Mouse (Mus musculus) embryo, embryonic 10 days (tissue): ENCODE measurements around the gene Zfp637.
"Not testable (repeated sequence)": the region's sequence is repeated elsewhere in the genome, so short reads cannot be mapped to it uniquely, and the experiment has no call there.

Experiments
- DNase-seq: peaks from one replicate; pipeline ENCODE4 v3.0.0-alpha.2; 2015; ENCODE audit warnings: low spot score

Gene Zfp637

GRCm38 (mm10) chr6:117863751-117864150 is 22.8 kb downstream of the Zfp637 start:
- DNase-seq: no peak

- no peak for DNase-seq
Measured at GRCm38 (mm10) chr6:117868187-117868586, 27.2 kb downstream of the Zfp637 start.

DNA sequence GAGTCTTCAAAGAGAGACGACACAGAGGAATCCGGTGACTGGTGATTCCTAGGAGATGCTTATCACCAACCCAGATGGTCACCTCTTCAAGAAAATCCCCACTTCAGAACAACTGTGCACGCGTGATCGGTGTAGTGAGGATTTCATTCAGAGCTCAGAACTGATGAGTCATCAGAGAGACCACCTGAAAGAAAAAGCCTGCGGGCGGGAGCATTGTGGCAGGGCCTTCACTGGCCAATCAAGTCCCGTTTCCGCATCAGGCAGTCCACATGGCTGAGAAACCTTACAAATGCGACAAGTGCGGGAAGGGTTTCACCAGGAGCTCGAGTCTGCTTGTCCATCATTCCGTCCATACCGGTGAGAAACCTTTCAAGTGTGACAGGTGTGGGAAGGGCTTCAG is 30.1 kb downstream of the Zfp637 start:
- DNase-seq: no peak

DNA sequence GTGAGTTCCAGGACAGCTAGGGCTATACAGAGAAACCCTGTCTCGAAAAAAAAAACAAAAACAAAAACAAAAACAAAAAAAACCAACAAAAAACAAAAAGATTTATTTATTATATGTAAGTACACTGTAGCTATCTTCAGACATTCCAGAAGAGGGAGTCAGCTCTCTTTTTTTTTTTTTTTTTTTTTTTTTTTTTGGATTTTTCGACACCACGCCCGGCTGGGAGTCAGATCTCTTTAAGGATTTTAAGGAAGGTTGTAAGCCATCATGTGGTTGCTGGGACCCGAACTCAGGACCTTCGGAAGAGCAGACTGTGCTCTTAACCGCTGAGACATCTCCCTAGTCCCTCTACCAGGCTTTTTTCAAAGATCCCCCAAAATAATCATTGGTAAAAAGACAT is 32.5 kb downstream of the Zfp637 start:
- DNase-seq: not testable (repeated sequence)

DNA sequence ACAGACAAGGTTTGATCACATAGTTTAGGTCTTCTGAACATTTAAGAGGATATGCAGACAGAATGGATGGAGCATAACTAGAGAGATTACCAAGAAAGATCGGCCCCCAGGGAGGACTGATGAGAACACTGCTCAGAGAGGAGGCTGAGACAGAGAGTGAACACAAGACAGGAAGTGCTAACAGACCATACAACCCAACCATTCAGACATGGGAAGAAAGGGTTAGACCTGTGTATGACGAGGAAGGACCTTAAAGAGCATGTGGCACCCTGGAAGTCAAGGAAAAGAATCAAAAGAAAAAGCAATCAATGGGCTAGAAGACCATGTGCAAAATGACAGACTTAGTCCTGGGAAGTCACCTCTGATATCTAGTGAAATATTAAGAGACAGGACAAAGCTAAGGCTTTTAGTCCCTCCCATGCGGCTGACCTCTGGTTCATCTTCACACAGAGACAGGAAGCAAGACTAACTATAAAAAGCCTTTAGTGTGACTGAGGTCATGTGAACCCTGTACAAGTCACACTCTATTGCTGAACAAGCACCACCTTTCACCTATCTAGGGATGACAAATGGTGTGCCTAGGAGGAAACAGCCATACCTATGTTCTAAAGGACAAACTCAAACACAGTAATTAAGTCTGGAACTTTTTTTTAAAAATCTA is 33.8 kb downstream of the Zfp637 start:
- DNase-seq: no peak

DNA sequence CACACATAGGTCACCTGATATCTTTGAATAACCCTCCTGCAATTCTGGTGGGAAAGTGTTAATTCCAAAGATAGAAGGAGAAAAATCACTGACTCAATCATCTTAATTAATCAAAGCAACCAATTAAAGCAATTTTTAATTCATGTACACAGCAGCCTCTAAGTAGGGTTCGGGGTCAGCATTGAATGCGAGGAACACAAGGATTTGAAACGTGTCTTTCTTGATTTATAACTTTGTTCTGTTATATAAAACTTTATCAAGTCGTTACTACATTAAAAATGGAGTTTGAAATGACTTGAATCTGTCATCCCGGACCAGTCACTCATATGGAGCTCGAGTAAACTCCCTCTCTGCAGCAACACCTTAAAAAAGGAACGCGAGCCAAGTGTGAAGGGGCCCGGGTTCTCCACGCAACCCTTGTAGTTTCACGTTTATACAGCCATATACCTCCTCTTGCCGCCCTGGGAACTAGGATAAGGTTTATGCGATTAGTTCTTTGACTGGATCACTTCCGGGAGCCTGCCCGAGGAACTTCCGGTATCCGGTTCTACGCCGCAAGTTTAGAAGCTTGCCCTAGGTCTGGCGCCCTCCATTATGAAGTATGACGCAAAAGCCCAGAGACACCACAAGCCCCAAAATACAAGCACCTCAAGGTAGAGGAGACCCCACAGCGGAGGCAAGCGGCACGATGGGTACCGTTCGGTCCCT is 37.9 kb downstream of the Zfp637 start:
- peak; percentile 90 for DNase-seq

DNA sequence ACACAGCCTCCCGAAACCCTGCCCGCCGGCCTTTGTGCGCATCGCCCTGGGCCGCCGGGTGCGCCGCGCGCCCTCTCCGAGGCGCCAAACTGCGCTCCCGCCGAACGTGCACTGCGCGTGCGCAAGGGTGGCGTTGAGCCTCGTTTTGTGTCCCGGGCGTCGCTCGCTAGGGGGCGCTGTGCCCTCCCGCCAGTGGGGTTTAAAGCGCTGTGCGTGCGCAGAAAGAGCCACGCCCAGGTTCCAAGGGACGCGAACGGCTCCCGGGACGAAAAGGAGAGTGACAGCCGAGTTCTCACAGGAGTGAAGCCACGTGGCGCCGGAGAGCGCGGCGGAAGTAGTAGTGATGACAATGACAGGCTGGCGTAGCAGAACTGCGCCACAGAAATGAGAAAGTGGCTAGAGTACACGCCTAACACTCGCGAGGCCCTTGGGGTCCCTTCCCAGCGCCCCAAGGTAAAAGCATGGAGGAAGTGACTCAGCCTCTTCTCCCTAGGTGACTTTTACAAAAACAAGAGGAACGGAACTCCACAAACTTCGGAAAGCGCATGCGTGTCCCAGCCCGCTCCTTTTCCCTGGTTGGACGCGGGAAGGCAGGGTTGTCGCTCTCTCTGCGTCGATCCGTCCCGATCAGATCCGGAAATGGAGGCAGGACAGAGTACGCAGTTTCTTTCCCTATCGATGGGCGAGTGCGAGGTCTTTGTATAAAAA is 38.6 kb downstream of the Zfp637 start:
- peak; percentile 99 for DNase-seq

GRCm38 (mm10) chr6:117880394-117880838 is 39.4 kb downstream of the Zfp637 start:
- DNase-seq: no peak

- DNase-seq: no peak
Measured at GRCm38 (mm10) chr6:117881229-117881628, 40.2 kb downstream of the Zfp637 start.

GRCm38 (mm10) chr6:117881997-117882396 is 41.0 kb downstream of the Zfp637 start:
- no peak for DNase-seq

DNA sequence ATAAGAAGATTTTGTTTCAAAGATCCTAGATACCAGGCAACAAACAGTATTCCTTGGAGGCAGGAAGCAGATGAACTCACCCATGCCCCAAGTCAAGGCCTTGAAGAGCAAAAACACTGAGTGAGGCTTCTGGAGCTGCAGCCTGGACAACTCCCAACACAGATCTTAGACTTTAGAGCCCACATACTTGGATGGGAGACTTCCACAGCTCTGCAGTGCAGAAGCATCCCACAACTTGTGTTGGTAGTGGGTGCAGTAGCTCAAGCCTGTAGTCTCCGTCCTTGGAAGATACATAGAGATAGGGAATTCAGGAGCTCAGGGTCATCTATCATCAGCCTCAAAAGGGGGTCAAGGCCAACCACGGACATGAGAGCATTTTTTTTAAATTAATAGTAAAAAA is 45.0 kb downstream of the Zfp637 start:
- DNase-seq: no peak

GRCm38 (mm10) chr6:117888032-117888431 is 47.1 kb downstream of the Zfp637 start:
- DNase-seq: no peak

- DNase-seq: no peak
Measured at GRCm38 (mm10) chr6:117888642-117889096, 47.7 kb downstream of the Zfp637 start.

GRCm38 (mm10) chr6:117890257-117890656 is 49.3 kb downstream of the Zfp637 start:
- DNase-seq: no peak

DNA sequence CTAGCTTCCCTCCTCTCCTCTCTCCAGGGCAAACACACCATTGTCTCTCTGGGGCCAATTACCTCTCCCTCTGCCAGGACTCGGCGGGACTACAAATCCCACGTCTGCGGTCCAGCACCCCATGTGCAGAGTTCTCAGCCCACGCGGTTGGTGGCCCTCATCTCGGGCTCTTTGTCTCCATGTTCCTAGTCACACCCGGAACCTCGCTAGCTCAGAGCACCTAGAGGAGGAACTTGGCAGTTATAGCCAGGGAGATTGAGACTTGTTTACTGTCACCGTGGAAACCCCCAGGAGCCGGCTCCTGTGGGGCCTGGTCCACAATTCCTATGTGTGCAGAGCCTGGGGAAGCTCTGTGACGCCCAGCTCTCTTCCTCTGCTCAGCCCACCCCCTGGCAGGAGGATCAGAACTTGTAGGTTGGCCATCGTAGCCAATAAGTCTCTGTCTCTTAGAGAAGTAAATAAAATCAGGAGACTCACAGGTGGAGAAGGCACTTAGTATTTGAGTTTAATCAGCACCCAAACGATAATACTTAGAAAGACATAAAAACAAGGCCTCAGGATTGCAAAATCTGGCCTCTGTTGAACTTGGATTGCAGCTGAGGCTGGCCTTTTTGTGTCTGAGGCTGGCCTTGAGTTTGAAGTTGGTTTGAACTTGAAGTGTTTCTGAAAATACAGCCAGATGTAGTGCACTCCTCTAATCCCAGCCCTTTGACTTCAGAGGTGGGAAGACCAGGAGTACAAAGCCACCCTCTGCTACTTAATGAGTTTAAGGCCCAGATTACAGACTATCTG is 50.6 kb downstream of the Zfp637 start:
- no peak for DNase-seq

DNA sequence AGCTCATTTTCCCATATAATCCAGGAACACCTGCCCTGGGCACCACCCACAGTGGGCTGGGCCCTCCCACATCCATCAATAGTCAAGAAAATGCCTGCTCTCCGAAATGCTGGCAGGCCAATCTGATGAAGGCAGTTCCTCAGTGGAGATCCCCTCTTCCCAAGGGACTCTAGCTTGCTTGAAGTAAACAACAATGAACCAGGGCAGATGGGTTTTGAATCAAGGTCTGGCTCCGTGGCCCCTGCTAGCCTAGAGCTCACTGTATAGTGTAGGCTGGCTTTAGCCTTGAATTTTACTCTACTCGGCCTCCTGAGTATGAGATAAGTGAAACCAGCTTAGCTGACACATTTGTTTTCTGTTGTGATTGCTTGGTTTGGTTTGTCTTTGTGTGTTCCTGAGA is 51.4 kb downstream of the Zfp637 start:
- no peak for DNase-seq

DNA sequence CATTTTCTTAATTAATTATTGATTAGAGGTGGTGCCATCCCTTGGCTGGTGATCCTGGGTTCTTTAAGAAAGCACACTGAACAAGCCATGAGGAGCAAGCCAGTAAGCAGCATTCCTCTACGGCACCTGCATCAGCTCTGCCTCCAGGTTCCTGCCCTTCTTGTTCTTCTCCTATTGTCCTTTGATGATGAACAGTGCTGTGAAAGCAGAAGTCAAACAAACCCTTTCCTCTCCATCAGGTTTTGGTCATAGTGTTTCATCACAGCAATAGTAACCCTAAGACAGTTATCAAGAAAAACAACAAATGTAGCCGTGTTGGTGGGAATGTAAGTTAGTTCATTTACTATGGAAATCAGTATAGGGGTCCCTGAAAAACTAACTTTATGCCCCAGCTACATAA is 52.5 kb downstream of the Zfp637 start:
- no peak for DNase-seq
